Mouse (Mus musculus): ENCODE measurements around the gene 4930442H23Rik.

DNA sequence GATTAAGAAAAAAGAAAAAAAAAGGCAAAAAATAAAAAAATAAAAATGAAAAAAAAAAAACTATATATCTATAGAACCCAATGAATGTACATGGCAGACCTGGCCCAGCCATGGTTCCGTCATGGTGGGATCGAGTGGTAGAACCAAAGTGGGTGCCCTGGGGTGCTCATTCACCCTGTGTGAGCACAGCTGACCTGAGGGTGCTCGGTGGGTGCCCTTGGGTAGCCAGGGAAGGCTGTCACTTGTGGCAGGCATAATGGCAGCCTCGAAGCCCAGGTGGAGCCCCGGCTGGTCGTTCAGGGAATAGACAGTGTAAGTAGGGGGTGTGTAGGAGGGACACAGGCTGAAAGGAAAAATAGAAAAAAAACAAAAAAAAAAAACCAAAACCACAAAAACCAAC, 32.4 kb downstream of the 4930442H23Rik start:
- TF ChIP-seq CTCF (IDR thresholded peaks at IDR 0.05; ENCODE audit: control insufficient read depth, insufficient read depth, insufficient read length) (no peak), MYOG (IDR thresholded peaks at IDR 0.05; ENCODE audit: control insufficient read depth, extremely low read depth, insufficient read length) (no peak), MYOD1 (IDR thresholded peaks at IDR 0.05; ENCODE audit: control insufficient read depth, insufficient read length, low read depth) (no peak), MAX (IDR thresholded peaks at IDR 0.05) (no peak), USF1 (IDR thresholded peaks at IDR 0.05; ENCODE audit: low read depth) (no peak), FOSL1 (IDR thresholded peaks at IDR 0.05; ENCODE audit: insufficient read depth, low read length, poor library complexity, severe bottlenecking) (no peak), CEBPB (IDR thresholded peaks at IDR 0.05; ENCODE audit: low read depth) (no peak)
